Mouse (Mus musculus) induced T-regulatory cell, adult 2 months (primary cell): ENCODE measurements at regions not wholly inside any gene's neighbourhood (a gene's known extent, or its start where the extent isn't known, plus 50 kb on each side); places are given as distances from the start of the nearest gene placed in this dataset.

Source experiments
- DNase-seq: peaks from one replicate; pipeline ENCODE4 v3.0.0-alpha.2; 2012; ENCODE audit warnings: low read depth

DNA sequence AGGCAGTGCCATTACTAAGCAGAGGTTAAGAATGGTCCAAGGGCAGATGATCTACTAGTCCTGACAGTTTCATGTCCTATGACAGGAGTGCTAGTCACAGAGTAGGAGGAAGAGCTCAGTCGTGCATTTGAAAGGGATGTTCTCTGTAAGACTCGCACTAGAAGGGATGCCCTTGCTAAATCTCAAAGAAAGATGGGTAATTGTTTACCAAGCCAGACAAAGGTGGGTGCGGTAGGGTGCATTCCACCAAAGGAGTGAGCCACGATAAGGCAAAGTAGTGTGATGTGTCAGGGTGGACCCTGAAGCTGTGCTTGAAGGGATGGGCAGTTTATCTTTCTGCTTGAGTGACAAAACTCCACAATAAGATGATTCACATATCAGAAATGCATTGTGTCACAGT lies 50.5 kb upstream of the Adgrf1 start:
- no peak for DNase-seq
